Mouse (Mus musculus) embryonic stem cell, embryonic (primary cell): Measurements from ENCODE around the gene Ddias.

ENCODE experiments used
- CTCF ChIA-PET, 4 experiments: fragments of 300-600 bp in 2 of 4; fragments of 350-600 bp in 2 of 4; sonication (Branson Sonifier 250); formaldehyde crosslinking; loops; one replicate each; lab custom pipeline; 2022; ENCODE audit warnings: inconsistent platforms in 2 of 4; lab: Charles Lee
- POLR2A ChIA-PET, 4 experiments: fragments of 300-600 bp in 2 of 4; fragments of 350-600 bp in 2 of 4; sonication (Branson Sonifier 250); formaldehyde crosslinking; loops; one replicate each; lab custom pipeline; 2022; ENCODE audit warnings: antibody characterized with exemption in 4 of 4, inconsistent platforms in 1 of 4; lab: Charles Lee

Ddias gene

DNA sequence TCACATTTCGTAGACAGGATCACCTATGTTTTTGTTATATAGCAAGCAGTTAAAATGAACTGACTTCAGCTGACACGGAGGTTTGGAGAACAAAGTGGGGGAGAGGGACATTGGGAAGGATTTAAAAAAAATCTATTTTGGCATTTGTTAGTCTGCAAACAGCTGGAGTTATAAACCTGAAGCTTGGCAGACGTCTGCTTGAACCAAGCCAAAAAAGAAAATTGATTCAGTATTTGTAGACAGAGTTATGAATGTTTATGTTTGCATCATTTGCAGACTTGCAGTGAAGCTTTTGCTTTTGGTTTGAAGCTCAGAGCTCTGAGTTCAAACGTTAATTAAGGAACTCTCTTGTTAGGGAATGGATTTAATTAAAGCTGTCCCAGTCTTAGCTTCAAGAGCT is 52.2 kb downstream of the Ddias start:
- ChIA-PET CTCF (no interaction called here), POLR2A (interaction anchor here in 2 of 4 experiments (0.6 to 0.9 kb wide), 2 partner anchors 47 to 55 kb away, joined by 3 to 13 read pairs; no protein-coding TSS in a partner anchor)

- POLR2A ChIA-PET = no interaction called here
Observed at GRCm38 (mm10) chr7:92820941-92821465, 53.0 kb downstream of the Ddias start.

DNA sequence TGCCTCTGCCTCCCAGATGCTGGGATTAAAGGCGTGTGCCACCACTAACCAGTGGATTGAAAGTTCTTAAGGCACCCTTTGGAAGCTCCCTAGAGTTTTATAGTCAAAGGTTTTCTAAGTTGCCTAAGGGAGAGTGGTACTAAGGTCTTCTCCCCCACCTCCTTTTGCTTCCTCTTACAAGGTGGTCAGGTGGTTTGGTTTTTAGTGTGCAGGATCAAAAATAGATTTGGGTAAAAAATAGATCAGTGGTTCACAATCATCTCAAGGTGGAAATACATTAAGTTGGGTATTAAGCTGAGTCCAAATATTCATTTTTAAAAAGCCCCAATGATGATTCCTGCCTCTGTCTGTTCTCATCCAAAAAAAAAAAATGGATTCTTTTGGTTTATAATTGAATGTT is 53.6 kb downstream of the Ddias start:
- POLR2A ChIA-PET = interaction anchor here in 1 of 4 experiments (0.6 to 0.7 kb wide), 2 partner anchors 79 to 1468 kb away, joined by 3 to 5 read pairs; no protein-coding TSS in a partner anchor
- CTCF ChIA-PET = no interaction called here

More at GRCm38 (mm10) chr7:92820941-92821465, 53.0 kb downstream of the Ddias start:
- CTCF ChIA-PET = no interaction called here

- CTCF ChIA-PET = no interaction called here
- POLR2A ChIA-PET = interaction anchor here in 1 of 4 experiments (1.2 kb wide), 1 partner anchor 151 kb away, joined by 3 read pairs; no protein-coding TSS in a partner anchor
Observed at GRCm38 (mm10) chr7:92819656-92820055, 54.4 kb downstream of the Ddias start.

DNA sequence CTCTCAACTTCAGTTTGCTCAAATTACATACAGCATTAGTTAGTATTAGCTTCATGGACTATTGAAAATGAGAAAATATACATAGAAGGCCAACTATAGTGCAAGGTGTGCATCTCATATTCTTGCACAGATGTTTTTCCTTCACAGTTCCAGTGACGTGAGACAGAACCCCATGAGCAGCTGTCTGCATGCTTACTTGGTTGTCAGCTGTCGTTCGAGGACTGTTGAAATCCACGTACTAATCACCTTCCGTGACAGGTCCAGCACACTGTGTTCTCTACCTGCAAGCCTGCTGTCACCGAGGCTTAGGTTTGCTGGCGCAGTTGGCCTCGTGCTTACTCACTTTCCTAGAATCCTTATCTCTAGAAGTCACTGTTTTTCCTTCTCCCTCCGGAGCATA is 56.2 kb downstream of the Ddias start:
- ChIA-PET CTCF (interaction anchor here in 2 of 4 experiments (0.6 kb wide), 2 partner anchors 174 to 346 kb away, joined by 3 to 6 read pairs; no protein-coding TSS in a partner anchor), POLR2A (interaction anchor here in 1 of 4 experiments (1.8 kb wide), 1 partner anchor 57 kb away, joined by 5 read pairs; no protein-coding TSS in a partner anchor)

DNA sequence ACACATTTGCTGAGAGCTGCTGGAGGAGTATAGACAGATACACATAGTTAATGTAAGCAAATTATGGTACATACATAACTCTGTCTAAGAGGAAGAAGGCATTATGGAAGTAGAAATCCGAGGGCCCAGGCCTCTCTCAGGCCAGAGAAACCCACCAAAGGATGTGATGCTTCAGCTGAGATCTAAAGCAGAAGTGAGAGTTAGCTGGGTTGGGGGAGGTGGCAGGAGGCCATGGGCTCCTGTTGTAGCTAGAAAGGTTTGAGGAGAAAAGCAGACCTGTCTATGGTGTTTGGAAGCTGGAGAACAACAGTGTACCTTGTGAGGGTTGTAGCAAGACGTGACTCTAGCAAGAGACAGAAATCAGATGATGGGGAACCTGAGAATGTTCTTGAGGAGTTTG is 56.8 kb downstream of the Ddias start:
- CTCF ChIA-PET = no interaction called here
- POLR2A ChIA-PET = interaction anchor here in 2 of 4 experiments (0.7 to 1.8 kb wide), 2 partner anchors 58 kb away, joined by 3 to 5 read pairs; no protein-coding TSS in a partner anchor

- ChIA-PET POLR2A (no interaction called here), CTCF (no interaction called here)
Observed at GRCm38 (mm10) chr7:92811667-92812279, 62.3 kb downstream of the Ddias start.
